Mouse (Mus musculus): ENCODE data around the gene Tbc1d14. TPM values are rescaled to one million over a fixed set of nuclear protein-coding genes. Genes with fewer than 3 reads are reported as not detected.

Gene Tbc1d14
- 8.4 and 9.7 TPM in 2 replicates for polyA plus RNA-seq (2012; rRNA removed)

DNA sequence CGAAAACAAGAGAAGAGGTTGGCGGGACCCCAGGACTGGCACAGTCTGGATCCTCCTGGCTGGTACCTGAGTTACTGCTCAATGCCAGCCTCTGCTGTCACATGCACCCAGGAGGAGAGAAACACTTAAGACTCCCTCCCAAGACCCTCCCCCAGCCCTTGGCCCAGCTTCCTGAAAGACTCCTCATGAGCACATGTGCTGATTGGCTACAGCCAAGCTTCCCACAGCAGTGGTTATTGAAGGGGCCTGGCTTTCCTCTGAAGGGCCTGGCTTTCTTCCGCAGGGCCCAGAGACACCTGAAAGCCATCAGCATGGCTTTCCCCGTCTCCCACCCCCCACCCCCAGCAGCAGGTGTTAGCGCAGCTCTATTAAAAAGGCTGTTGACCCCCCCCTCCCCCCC lies at the start of gene Tbc1d14:
Gene Tbc1d14 (minus strand): TSS at position 101 of the 400 bp plus-strand sequence.

GRCm38 (mm10) chr5:36484171-36484990 lies 108.7 kb downstream of the Tbc1d14 start, which contains the start of the genes Tada2b and Ccdc96:
Tada2b (minus strand) TSS chr5:36484285.
Ccdc96 (plus strand) TSS chr5:36484588.

DNA sequence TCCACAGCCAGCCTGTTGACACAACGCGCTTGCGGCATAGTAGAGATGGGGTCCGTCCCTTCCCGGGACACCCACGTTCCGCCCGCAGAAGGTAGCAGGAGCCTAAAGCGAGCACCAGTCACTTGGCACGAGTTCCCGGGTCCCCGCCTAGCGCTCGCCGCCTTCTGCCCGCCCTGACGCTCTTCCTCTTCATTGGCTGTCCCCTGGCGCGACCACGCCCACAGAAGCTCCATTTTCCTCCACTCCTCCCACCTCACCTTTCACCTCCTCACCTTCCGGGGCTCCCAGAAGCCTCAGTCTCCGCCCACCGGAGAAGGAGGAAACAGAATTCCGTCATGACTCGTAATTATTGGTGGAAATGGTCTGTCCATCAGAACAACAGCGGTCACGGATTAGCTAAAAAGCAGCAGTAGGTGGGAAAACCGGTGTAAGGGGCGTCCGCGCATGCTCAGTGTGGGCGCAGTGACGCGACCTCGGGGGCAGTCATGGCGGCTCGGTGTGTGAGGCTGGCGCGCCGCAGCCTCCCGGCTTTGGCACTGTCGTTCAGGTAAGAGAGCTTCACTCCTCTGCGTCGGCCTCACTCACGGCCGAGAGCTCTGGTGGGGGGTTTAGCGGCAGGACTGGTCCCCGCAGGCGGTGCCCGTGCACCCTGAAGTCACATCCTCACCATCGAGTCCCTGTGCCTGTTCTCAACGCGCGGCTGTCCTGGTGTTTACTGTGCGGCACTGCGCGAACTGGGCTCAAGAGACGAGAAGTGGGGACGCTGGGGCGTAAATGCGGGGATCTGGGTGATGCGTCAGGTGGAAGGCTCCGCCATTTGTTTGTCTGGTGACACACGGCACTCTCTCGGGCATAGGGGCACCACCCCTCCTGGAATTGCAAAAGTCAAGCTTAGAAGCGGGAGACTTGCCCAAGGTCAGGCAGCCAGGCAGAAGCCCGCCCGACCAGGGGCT lies 128.1 kb downstream of the Tbc1d14 start, which contains the start of gene Grpel1:
Gene Grpel1 (plus strand): TSS at position 290 of the 953 bp plus-strand sequence.

Other genes starting within 250 kb of the Tbc1d14 start
- gene Sorcs2, start 195.1 kb downstream of the Tbc1d14 start, polyA plus RNA-seq (2012; rRNA removed) = 0.36 and 0.49 TPM in 2 replicates
- 16.9 and 19.0 TPM in 2 replicates for gene Grpel1, start 128.3 kb downstream of the Tbc1d14 start, polyA plus RNA-seq (2012; rRNA removed)
- 4.2 and 4.8 TPM in 2 replicates for gene Tada2b, start 109.0 kb downstream of the Tbc1d14 start, polyA plus RNA-seq (2012; rRNA removed)
- 0.12 and 0.15 TPM in 2 replicates for gene Ccdc96, start 108.7 kb downstream of the Tbc1d14 start, polyA plus RNA-seq (2012; rRNA removed)
- 17.0 and 19.3 TPM in 2 replicates for gene D5Ertd579e, start 102.7 kb upstream of the Tbc1d14 start, polyA plus RNA-seq (2012; rRNA removed)
- gene Bloc1s4, start 155.4 kb upstream of the Tbc1d14 start, polyA plus RNA-seq (2012; rRNA removed) = 9.8 and 12.0 TPM in 2 replicates
- 78.2 and 84.3 TPM in 2 replicates for gene Mrfap1, start 203.5 kb upstream of the Tbc1d14 start, polyA plus RNA-seq (2012; rRNA removed)
- gene Man2b2, start 237.4 kb upstream of the Tbc1d14 start, polyA plus RNA-seq (2012; rRNA removed) = 10.3 and 11.9 TPM in 2 replicates

Data from liver, embryonic 14 days (tissue).